Mouse (Mus musculus): Measurements from ENCODE around the gene Arap2.

- TF ChIP-seq CTCF (IDR thresholded peaks at IDR 0.05; ENCODE audit: low read depth) (peak; percentile 57), EP300 (IDR thresholded peaks at IDR 0.05; ENCODE audit: low read depth) (no peak)
Measured at GRCm38 (mm10) chr5:62706900-62707299, 59.1 kb downstream of the Arap2 start.
